Mouse (Mus musculus) MEL (cell line): ENCODE data around the gene Naaladl2.

Source experiments
- CHD1 ChIP-seq: IDR thresholded peaks from 2 replicates; pipeline ENCODE4 v1.6.1; 2012; ENCODE audit warnings: low read depth, mild to moderate bottlenecking, inconsistent platforms, low read length, improper control_type of control experiment
- CTCF ChIP-seq, 3 experiments: IDR thresholded peaks in 2 of 3; conservative IDR thresholded peaks in 1 of 3; 2 replicates each; pipeline ENCODE4 v1.5.1; 2011 to 2012; ENCODE audit warnings: low read length in 3 of 3, low read depth in 2 of 3, mild to moderate bottlenecking in 2 of 3, improper control_type of control experiment in 1 of 3, inconsistent platforms in 1 of 3, mixed read lengths in 1 of 3, moderate library complexity in 1 of 3; ENCODE audit not compliant: control insufficient read depth in 1 of 3, insufficient read depth in 1 of 3, poor library complexity in 1 of 3, severe bottlenecking in 1 of 3
- KAT2A ChIP-seq: conservative IDR thresholded peaks from 2 replicates; pipeline ENCODE4 v1.6.1; 2012; ENCODE audit warnings: low read depth, low read length, improper control_type of control experiment, inconsistent platforms

DNA sequence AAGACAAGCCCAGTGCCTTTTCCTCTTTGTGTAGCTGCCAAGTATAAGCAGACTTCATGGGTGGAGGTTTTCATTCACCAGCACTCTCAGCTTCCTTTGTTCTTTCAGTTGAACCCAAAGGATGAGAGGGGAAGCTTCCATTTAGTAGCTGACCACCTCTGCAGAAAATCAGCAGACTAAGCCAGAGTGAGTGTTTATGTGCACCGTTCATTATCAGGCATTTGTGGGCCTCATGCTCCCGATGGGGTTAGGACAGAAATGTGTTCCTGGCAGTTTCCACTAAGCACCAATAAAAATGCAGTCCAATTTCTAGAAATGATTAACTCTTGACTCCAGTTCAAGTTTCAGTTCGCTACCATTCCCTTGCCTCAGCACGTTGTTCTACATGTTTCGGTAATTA, 1206.8 kb downstream of the Naaladl2 start:
- TF ChIP-seq KAT2A (no peak), CHD1 (no peak), CTCF (IDR thresholded peaks at IDR 0.05 in 2 of 3, conservative IDR thresholded peaks at IDR 0.05 in 1 of 3; ENCODE audit: control insufficient read depth in 1 of 3, insufficient read depth in 1 of 3, low read depth in 2 of 3, low read length in 3 of 3, poor library complexity in 1 of 3, severe bottlenecking in 1 of 3) (no peak)
